Mouse (Mus musculus) hindbrain, embryonic 15.5 days (tissue): Measurements from ENCODE around the gene Anxa6. TPM values are rescaled to one million over a fixed set of nuclear protein-coding genes. Genes with fewer than 3 reads are reported as not detected.

Source experiments
- ATAC-seq: fragments of 200-750 bp; cut with Nextera tagmentation; 2 replicates; pipeline ENCODE4 v1.8.0; 2017; ENCODE audit warnings: low read depth, moderate number of reproducible peaks, moderate TSS enrichment; ENCODE audit not compliant: low FRiP score
- H3K27ac ChIP-seq: fragments of 300-500 bp; sonication (generic); replicated peaks from 2 replicates; pipeline ENCODE4 v1.5.1; 2015; ENCODE audit warnings: mild to moderate bottlenecking, inconsistent platforms
- H3K27me3 ChIP-seq: fragments of 300-500 bp; sonication (generic); 2 replicates; pipeline ENCODE4 v1.6.1; 2015; ENCODE audit warnings: control low read depth, inconsistent platforms
- H3K36me3 ChIP-seq: fragments of 300-500 bp; sonication (generic); 2 replicates; pipeline ENCODE4 v1.6.1; 2015; ENCODE audit warnings: control low read depth, inconsistent platforms
- H3K4me1 ChIP-seq: fragments of 300-500 bp; sonication (generic); replicated peaks from 2 replicates; pipeline ENCODE4 v1.6.1; 2015; ENCODE audit warnings: control low read depth, inconsistent platforms
- H3K4me2 ChIP-seq: fragments of 300-500 bp; sonication (generic); 2 replicates; pipeline ENCODE4 v1.6.1; 2015; ENCODE audit warnings: moderate library complexity, mild to moderate bottlenecking, inconsistent platforms
- H3K4me3 ChIP-seq: fragments of 300-500 bp; sonication (generic); 2 replicates; pipeline ENCODE4 v1.5.1; 2015; ENCODE audit warnings: mild to moderate bottlenecking, inconsistent platforms
- H3K9ac ChIP-seq: fragments of 300-500 bp; sonication (generic); 2 replicates; pipeline ENCODE4 v1.6.1; 2015; ENCODE audit warnings: inconsistent platforms
- H3K9me3 ChIP-seq: fragments of 300-500 bp; sonication (generic); 2 replicates; pipeline ENCODE4 v1.6.1; 2016; ENCODE audit warnings: control low read depth, inconsistent platforms
- WGBS: fragments of 180-500 bp; shearing (Covaris S2); methylation state at CpG from one replicate; pipeline ENCODE4 v1.1.7; 2015; 5-methylcytosine and 5-hydroxymethylcytosine counted together
- polyA plus RNA-seq: library from polyadenylated mRNA; unstranded; fragments of >200 nt; fragmentation: Nextera tagmentation; extraction: Ambion mirVana; gene quantifications from 2 replicates; pipeline ENCODE4 v1.2.1, GENCODE M21; 2015

The Anxa6 gene
- polyA plus RNA-seq, 1 experiment from 2014 or later = 58.4 TPM

GRCm38 (mm10) chr11:54931405-54932093, 101.7 kb downstream of the Anxa6 start:
- H3K9me3 ChIP-seq = no peaks in the 10 kb centered on the region
- no peak for ATAC-seq
- H3K27me3 ChIP-seq = no peaks in the 10 kb centered on the region
- 0 out of 2 replicates have a peak, but pooled peaks cover 4% of the 10 kb centered on the region for H3K4me1 ChIP-seq
- H3K27ac ChIP-seq = no peak overlapping the region
- no peak overlapping the region for H3K4me3 ChIP-seq
- WGBS = 70% methylated on average over 5 of the region's 5 CpGs
- H3K9ac ChIP-seq = no peak overlapping the region
- peaks cover 7% of the 10 kb centered on the region; the same call in 1 of the 2 replicates for H3K36me3 ChIP-seq
- H3K4me2 ChIP-seq = no peak overlapping the region

- ATAC-seq = no peak
- H3K27ac ChIP-seq = no peak overlapping the region
- no peaks in the 10 kb centered on the region for H3K4me1 ChIP-seq
- H3K4me3 ChIP-seq = no peak overlapping the region
- H3K9ac ChIP-seq = no peak overlapping the region
- WGBS = 61% methylated on average over 7 of the region's 7 CpGs
- H3K9me3 ChIP-seq = no peaks in the 10 kb centered on the region
- peaks cover 15% of the 10 kb centered on the region for H3K36me3 ChIP-seq
- H3K4me2 ChIP-seq = no peak overlapping the region
- H3K27me3 ChIP-seq = no peaks in the 10 kb centered on the region
These were observed 102.8 kb downstream of the Anxa6 start for GRCm38 (mm10) chr11:54930318-54930979.

- no peak overlapping the region for H3K27ac ChIP-seq
- ATAC-seq = no peak
- H3K27me3 ChIP-seq = no peaks in the 10 kb centered on the region
- H3K36me3 ChIP-seq = peaks cover 15% of the 10 kb centered on the region
- no peaks in the 10 kb centered on the region for H3K4me1 ChIP-seq
- H3K4me3 ChIP-seq = no peak overlapping the region
- H3K4me2 ChIP-seq = no peak overlapping the region
- H3K9ac ChIP-seq = no peak overlapping the region
- WGBS = 87% methylated on average over 8 of the region's 8 CpGs
- H3K9me3 ChIP-seq = no peaks in the 10 kb centered on the region
These were observed 103.5 kb downstream of the Anxa6 start for GRCm38 (mm10) chr11:54929744-54930143.

DNA sequence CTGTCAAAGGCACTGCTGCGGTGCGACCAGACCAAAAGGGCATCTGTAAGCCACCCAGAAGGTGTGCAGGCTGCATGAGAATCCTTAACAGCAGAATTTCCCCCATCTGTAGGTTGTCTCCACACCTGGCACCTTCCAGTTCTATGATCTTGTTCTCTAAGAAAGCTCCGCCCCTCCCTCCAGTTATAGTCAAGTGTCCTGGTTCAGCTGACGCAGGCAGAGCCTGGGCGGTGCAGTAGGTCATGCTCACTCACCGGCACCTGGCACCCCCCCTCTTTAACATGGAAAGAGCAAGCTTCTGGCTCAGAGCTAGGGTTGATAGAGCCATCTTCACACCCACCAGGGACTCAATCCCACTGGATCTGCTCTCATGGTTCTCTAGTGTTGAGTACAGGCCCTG, 104.0 kb downstream of the Anxa6 start:
- Histone ChIP-seq H3K4me3 (no peak overlapping the region), H3K27ac (no peak overlapping the region), H3K4me1 (no peaks in the 10 kb centered on the region), H3K27me3 (no peaks in the 10 kb centered on the region), H3K36me3 (peaks cover 15% of the 10 kb centered on the region), H3K9me3 (no peaks in the 10 kb centered on the region), H3K4me2 (no peak overlapping the region), H3K9ac (no peak overlapping the region)
- 97% methylated on average over 6 of the region's 6 CpGs for WGBS
- no peak for ATAC-seq

Other genes starting within 250 kb of the Anxa6 start
- 141 and 145 TPM in 2 replicates for gene Cdc42se2, start 245.8 kb downstream of the Anxa6 start, polyA plus RNA-seq
- gene Lyrm7, start 172.5 kb downstream of the Anxa6 start, polyA plus RNA-seq = 10.2 and 12.2 TPM in 2 replicates
- 770 and 780 TPM in 2 replicates for gene Hint1, start 167.1 kb downstream of the Anxa6 start, polyA plus RNA-seq
- gene Gpx3, start 131.0 kb downstream of the Anxa6 start, polyA plus RNA-seq = 63.5 and 67.4 TPM in 2 replicates
- 16.3 and 18.6 TPM in 2 replicates for gene Tnip1, start 70.5 kb downstream of the Anxa6 start, polyA plus RNA-seq
- 0.45 and 0.49 TPM in 2 replicates for gene Ccdc69, start 44.7 kb upstream of the Anxa6 start, polyA plus RNA-seq
- 31.4 and 32.1 TPM in 2 replicates for gene Gm2a, start 64.7 kb upstream of the Anxa6 start, polyA plus RNA-seq
- gene Slc36a3, start 118.3 kb upstream of the Anxa6 start, polyA plus RNA-seq = not detected in 2 replicates
- 0.71 and 0.88 TPM in 2 replicates for gene Slc36a2, start 151.6 kb upstream of the Anxa6 start, polyA plus RNA-seq
- gene Slc36a1, start 170.9 kb upstream of the Anxa6 start, polyA plus RNA-seq = 3.2 and 5.6 TPM in 2 replicates